Mouse (Mus musculus) brown adipose tissue, adult 24 weeks (tissue): ENCODE results near the gene Prmt8. TPM values are rescaled to one million over a fixed set of nuclear protein-coding genes. Genes with fewer than 3 reads are reported as not detected.

Source experiments
- H3K27ac ChIP-seq: fragments of 200-500 bp; replicated peaks from 2 replicates; pipeline ENCODE4 v1.5.1; 2012; ENCODE audit warnings: low read depth, mild to moderate bottlenecking, low read length
- H3K4me1 ChIP-seq: fragments of 200-500 bp; 2 replicates; pipeline ENCODE4 v1.6.1; 2012; ENCODE audit warnings: low read length, mixed read lengths; ENCODE audit not compliant: control insufficient read depth, insufficient read depth, insufficient read length
- H3K4me3 ChIP-seq: fragments of 200-500 bp; 2 replicates; pipeline ENCODE4 v1.5.1; 2012; ENCODE audit warnings: low read depth, mild to moderate bottlenecking, low read length, moderate library complexity; ENCODE audit not compliant: insufficient read depth
- polyA plus RNA-seq: library from polyadenylated mRNA; stranded (reverse); fragments of >200 nt; gene quantifications from 2 replicates; pipeline ENCODE4 v1.2.4, GENCODE M21; 2012; ENCODE audit not compliant: missing spikeins, insufficient read depth, insufficient read length

Prmt8 gene
- polyA plus RNA-seq, 1 experiment: not detected

- H3K27ac ChIP-seq: no peak overlapping the region
- H3K4me1 ChIP-seq: no peaks in the 10 kb centered on the region
- no peak overlapping the region for H3K4me3 ChIP-seq
Observed at GRCm38 (mm10) chr6:127659472-127659871, 109.8 kb downstream of the Prmt8 start.

DNA sequence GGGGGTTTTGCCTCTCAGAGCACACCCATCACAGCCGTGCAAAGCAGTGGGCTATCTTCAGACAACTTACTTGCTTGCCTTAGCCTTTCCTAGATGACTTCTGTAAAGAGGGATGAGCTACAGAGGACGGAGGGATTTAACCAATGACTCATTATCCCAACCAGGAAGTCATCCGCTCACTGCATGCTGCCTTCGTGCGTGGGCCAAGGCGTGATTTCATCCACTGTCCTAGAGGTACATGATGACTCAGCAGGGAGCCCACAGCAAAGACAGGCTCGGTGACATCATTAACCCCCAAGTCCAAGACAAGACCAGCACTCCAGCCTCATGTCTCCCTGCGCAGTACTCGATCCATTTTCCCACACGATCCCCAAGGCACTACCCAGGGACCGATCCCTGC is 112.1 kb downstream of the Prmt8 start:
- H3K4me3 ChIP-seq: no peak overlapping the region
- no peak overlapping the region for H3K27ac ChIP-seq
- H3K4me1 ChIP-seq: no peaks in the 10 kb centered on the region

GRCm38 (mm10) chr6:127655988-127656387 is 113.3 kb downstream of the Prmt8 start:
- Histone ChIP-seq H3K4me1 (no peaks in the 10 kb centered on the region), H3K27ac (no peak overlapping the region), H3K4me3 (no peak overlapping the region)

DNA sequence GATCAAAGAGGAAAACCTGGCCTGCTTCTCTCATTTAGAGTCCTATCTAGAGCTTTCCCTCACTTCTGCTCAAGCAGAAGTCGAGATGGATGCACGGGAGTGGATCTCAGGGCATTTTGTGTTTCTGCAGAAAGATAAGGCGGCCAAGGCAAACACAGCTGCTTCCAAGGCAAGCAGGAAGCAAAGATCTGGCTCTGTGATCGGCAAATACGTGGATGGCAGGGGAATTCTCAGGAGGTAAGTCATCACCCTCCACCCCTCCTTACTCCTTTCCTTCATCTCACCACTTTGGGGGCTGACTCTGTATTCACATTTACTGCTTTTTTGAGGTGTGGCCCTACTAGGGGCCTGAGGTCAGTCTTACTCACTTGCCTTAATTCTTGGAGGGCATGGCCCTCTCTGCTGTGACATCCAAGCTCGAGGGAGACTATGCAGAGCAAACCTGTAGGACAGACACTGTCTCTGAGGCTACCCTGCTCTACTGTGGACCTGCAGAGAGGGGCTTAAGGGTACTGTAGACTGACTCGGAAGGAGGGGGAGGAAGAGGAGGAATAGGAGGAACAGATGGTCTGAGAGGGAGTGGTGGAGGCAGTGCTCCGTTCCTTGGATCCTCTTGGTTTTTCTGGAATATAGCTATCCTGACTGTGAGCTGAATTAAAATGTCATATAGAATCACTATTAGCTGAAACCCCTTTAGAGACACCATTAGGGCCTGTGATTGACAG is 128.0 kb downstream of the Prmt8 start:
- H3K27ac ChIP-seq: no peak overlapping the region
- H3K4me1 ChIP-seq: no peaks in the 10 kb centered on the region
- H3K4me3 ChIP-seq: no peak overlapping the region

Other genes starting within 250 kb of the Prmt8 start
- 0.16 TPM in 1 of 2 replicates, not detected in the other for gene Cracr2a, start 208.1 kb downstream of the Prmt8 start, polyA plus RNA-seq
- 0.48 TPM in 1 of 2 replicates, not detected in the other for gene Tspan11, start 118.1 kb upstream of the Prmt8 start, polyA plus RNA-seq